Mouse (Mus musculus) mouse embryonic stem cell (cell line): ENCODE results near the gene Arhgap17.

Experiments
- in situ Hi-C, 2 experiments: fragments of 300-500 bp; cut with MboI; formaldehyde crosslinking; loops; 1 replicate in 1 of 2; 3 replicates in 1 of 2; pipeline ENCODE4 v1.14.3; 2019 to 2020; ENCODE audit warnings: low sequenced_read_pairs in 2 of 2, low pct_unique_long_range_greater_than_20kb in 1 of 2, mixed read lengths in 1 of 2; ENCODE audit not compliant: unreplicated experiment in 1 of 2

The Arhgap17 gene

GRCm38 (mm10) chr7:123349813-123350212 lies 19.9 kb downstream of the Arhgap17 start:
- in situ Hi-C loops, result no loop called here

GRCm38 (mm10) chr7:123346631-123347290 lies 23.0 kb downstream of the Arhgap17 start:
- in situ Hi-C loops, result no loop called here

GRCm38 (mm10) chr7:123345041-123345544 lies 24.6 kb downstream of the Arhgap17 start:
- in situ Hi-C loops, result no loop called here

GRCm38 (mm10) chr7:123344079-123344780 lies 25.5 kb downstream of the Arhgap17 start:
- in situ Hi-C loops, result no loop called here

GRCm38 (mm10) chr7:123341896-123342295 lies 27.8 kb downstream of the Arhgap17 start:
- in situ Hi-C loops, result no loop called here

- in situ Hi-C loops, result no loop called here
These were observed 31.4 kb downstream of the Arhgap17 start for GRCm38 (mm10) chr7:123338351-123338750.

GRCm38 (mm10) chr7:123336322-123336721 lies 33.4 kb downstream of the Arhgap17 start:
- in situ Hi-C loops, result no loop called here

GRCm38 (mm10) chr7:123330506-123330905 lies 39.2 kb downstream of the Arhgap17 start:
- in situ Hi-C loops, result no loop called here

- in situ Hi-C loops, result no loop called here
These were observed 41.8 kb downstream of the Arhgap17 start for GRCm38 (mm10) chr7:123327909-123328308.

GRCm38 (mm10) chr7:123326901-123327300 lies 42.8 kb downstream of the Arhgap17 start:
- in situ Hi-C loops, result no loop called here

- in situ Hi-C loops, result no loop called here
These were observed 43.7 kb downstream of the Arhgap17 start for GRCm38 (mm10) chr7:123326062-123326461.

- in situ Hi-C loops, result no loop called here
These were observed 45.6 kb downstream of the Arhgap17 start for GRCm38 (mm10) chr7:123324105-123324504.

- in situ Hi-C loops, result no loop called here
These were observed 46.3 kb downstream of the Arhgap17 start for GRCm38 (mm10) chr7:123323388-123323787.

- in situ Hi-C loops, result no loop called here
These were observed 47.1 kb downstream of the Arhgap17 start for GRCm38 (mm10) chr7:123322452-123323121.

GRCm38 (mm10) chr7:123312738-123313137 lies 57.0 kb downstream of the Arhgap17 start:
- in situ Hi-C loops, result no loop called here

- in situ Hi-C loops, result no loop called here
These were observed 57.9 kb downstream of the Arhgap17 start for GRCm38 (mm10) chr7:123311836-123312235.

- in situ Hi-C loops, result no loop called here
These were observed 61.7 kb downstream of the Arhgap17 start for GRCm38 (mm10) chr7:123307887-123308558.

- in situ Hi-C loops, result no loop called here
These were observed 62.5 kb downstream of the Arhgap17 start for GRCm38 (mm10) chr7:123307236-123307635.

- in situ Hi-C loops, result no loop called here
These were observed 64.3 kb downstream of the Arhgap17 start for GRCm38 (mm10) chr7:123305397-123305796.
